Mouse (Mus musculus) MEL (cell line): ENCODE results near the gene Zdhhc14. TPM values are rescaled to one million over a fixed set of nuclear protein-coding genes. Genes with fewer than 3 reads are reported as not detected.

ENCODE experiments used
- DNase-seq: peaks from one replicate; pipeline ENCODE4 v3.0.0; 2011; ENCODE audit warnings: low read depth, low spot score
- H3K27ac ChIP-seq: 2 replicates; pipeline ENCODE4 v1.5.1; 2012; ENCODE audit warnings: low read depth, mild to moderate bottlenecking, control low read depth, low read length, moderate library complexity; ENCODE audit not compliant: control insufficient read depth
- H3K27me3 ChIP-seq, 2 experiments: fragments of 150-350 bp in 1 of 2; sonication (generic) in 1 of 2; 2 replicates each; pipeline ENCODE4 v1.6.1; 2012; ENCODE audit warnings: low read length in 2 of 2, mild to moderate bottlenecking in 2 of 2, improper control_type of control experiment in 1 of 2, moderate library complexity in 1 of 2; ENCODE audit not compliant: insufficient read depth in 2 of 2, control insufficient read depth in 1 of 2
- H3K36me3 ChIP-seq, 2 experiments: 2 replicates each; pipeline ENCODE4 v1.6.1; 2012 to 2014; ENCODE audit warnings: low read length in 2 of 2, improper control_type of control experiment in 1 of 2, inconsistent platforms in 1 of 2, mild to moderate bottlenecking in 1 of 2; ENCODE audit not compliant: insufficient read depth in 2 of 2, control insufficient read depth in 1 of 2
- H3K4me1 ChIP-seq, 2 experiments: fragments of 150-350 bp in 1 of 2; sonication (generic) in 1 of 2; 2 replicates each; pipeline ENCODE4 v1.6.1; 2012; ENCODE audit warnings: low read length in 2 of 2, improper control_type of control experiment in 1 of 2, mild to moderate bottlenecking in 1 of 2; ENCODE audit not compliant: insufficient read depth in 2 of 2, control insufficient read depth in 1 of 2
- H3K4me3 ChIP-seq, 2 experiments: fragments of 150-350 bp in 1 of 2; sonication (generic) in 1 of 2; 2 replicates each; pipeline ENCODE4 v1.5.1; 2012; ENCODE audit warnings: low read depth in 2 of 2, low read length in 2 of 2, mild to moderate bottlenecking in 2 of 2, moderate library complexity in 2 of 2, control low read depth in 1 of 2, improper control_type of control experiment in 1 of 2; ENCODE audit not compliant: control insufficient read depth in 1 of 2, insufficient read depth in 1 of 2
- H3K79me2 ChIP-seq: 2 replicates; pipeline ENCODE4 v1.6.1; 2012; ENCODE audit warnings: mild to moderate bottlenecking, low read length, moderate library complexity; ENCODE audit not compliant: control insufficient read depth, poor library complexity, insufficient read depth
- H3K9ac ChIP-seq: 2 replicates; pipeline ENCODE4 v1.6.1; 2012; ENCODE audit warnings: low read depth, mild to moderate bottlenecking, control low read depth, low read length, moderate library complexity; ENCODE audit not compliant: control insufficient read depth, poor library complexity, severe bottlenecking
- H3K9me3 ChIP-seq: fragments of 150-350 bp; sonication (generic); replicated peaks from 2 replicates; pipeline ENCODE4 v1.6.1; 2012; ENCODE audit warnings: mild to moderate bottlenecking, low read length, improper control_type of control experiment, moderate library complexity; ENCODE audit not compliant: insufficient read depth
- BHLHE40 ChIP-seq: IDR thresholded peaks from 2 replicates; pipeline ENCODE4 v1.6.1; 2012; ENCODE audit warnings: low read depth, mild to moderate bottlenecking, inconsistent platforms, low read length, improper control_type of control experiment, borderline replicate concordance
- CHD1 ChIP-seq: IDR thresholded peaks from 2 replicates; pipeline ENCODE4 v1.6.1; 2012; ENCODE audit warnings: low read depth, mild to moderate bottlenecking, inconsistent platforms, low read length, improper control_type of control experiment
- E2F4 ChIP-seq: IDR thresholded peaks from 2 replicates; pipeline ENCODE4 v1.6.1; 2011; ENCODE audit warnings: low read depth, low read length, improper control_type of control experiment, borderline replicate concordance
- ELF1 ChIP-seq: IDR thresholded peaks from 2 replicates; pipeline ENCODE4 v1.6.1; 2014; ENCODE audit warnings: low read depth, mild to moderate bottlenecking, inconsistent platforms, low read length, improper control_type of control experiment, moderate library complexity
- ETS1 ChIP-seq: IDR thresholded peaks from 2 replicates; pipeline ENCODE4 v1.6.1; 2012; ENCODE audit warnings: low read depth, mild to moderate bottlenecking, inconsistent platforms, low read length, improper control_type of control experiment, moderate library complexity
- GABPA ChIP-seq: IDR thresholded peaks from 2 replicates; pipeline ENCODE4 v1.6.1; 2012; ENCODE audit warnings: low read depth, mild to moderate bottlenecking, inconsistent platforms, low read length, improper control_type of control experiment, moderate library complexity
- GATA1 ChIP-seq: IDR thresholded peaks from 2 replicates; pipeline ENCODE4 v1.6.1; 2011; ENCODE audit warnings: low read depth, low read length, improper control_type of control experiment
- HCFC1 ChIP-seq: IDR thresholded peaks from 2 replicates; pipeline ENCODE4 v1.6.1; 2012; ENCODE audit warnings: low read depth, mild to moderate bottlenecking, inconsistent platforms, low read length, improper control_type of control experiment, moderate library complexity
- JUND ChIP-seq: IDR thresholded peaks from 2 replicates; pipeline ENCODE4 v1.6.1; 2011; ENCODE audit warnings: low read depth, mild to moderate bottlenecking, improper control_type of control experiment, low read length
- MAFK ChIP-seq: IDR thresholded peaks from 2 replicates; pipeline ENCODE4 v1.6.1; 2011; ENCODE audit warnings: low read depth, mild to moderate bottlenecking, low read length, improper control_type of control experiment, borderline replicate concordance
- MAX ChIP-seq: IDR thresholded peaks from 2 replicates; pipeline ENCODE4 v1.6.1; 2011; ENCODE audit warnings: low read length, improper control_type of control experiment
- MEF2A ChIP-seq: IDR thresholded peaks from 2 replicates; pipeline ENCODE4 v1.6.1; 2014; ENCODE audit warnings: low read depth, mild to moderate bottlenecking, inconsistent platforms, low read length, improper control_type of control experiment; ENCODE audit not compliant: poor library complexity, insufficient replicate concordance, severe bottlenecking; ENCODE audit errors: extremely low read depth
- MXI1 ChIP-seq: IDR thresholded peaks from 2 replicates; pipeline ENCODE4 v1.6.1; 2011; ENCODE audit warnings: mild to moderate bottlenecking, low read depth, low read length, improper control_type of control experiment
- NELFE ChIP-seq: IDR thresholded peaks from 2 replicates; pipeline ENCODE4 v1.6.1; 2011; ENCODE audit warnings: low read depth, low read length, improper control_type of control experiment
- POLR2A ChIP-seq, 2 experiments: IDR thresholded peaks; 2 replicates each; pipeline ENCODE4 v1.6.1; 2011 to 2012; ENCODE audit warnings: low read length in 2 of 2, mild to moderate bottlenecking in 2 of 2, control low read depth in 1 of 2, improper control_type of control experiment in 1 of 2, low read depth in 1 of 2, moderate library complexity in 1 of 2; ENCODE audit not compliant: control insufficient read depth in 1 of 2, insufficient read depth in 1 of 2, poor library complexity in 1 of 2
- TBP ChIP-seq: IDR thresholded peaks from 2 replicates; pipeline ENCODE4 v1.8.0; 2011; ENCODE audit warnings: low read depth, low read length, improper control_type of control experiment
- UBTF ChIP-seq: IDR thresholded peaks from 2 replicates; pipeline ENCODE4 v1.6.1; 2012; ENCODE audit warnings: low read depth, mild to moderate bottlenecking, inconsistent platforms, low read length, improper control_type of control experiment, moderate library complexity, borderline replicate concordance; ENCODE audit not compliant: insufficient read depth
- USF1 ChIP-seq: IDR thresholded peaks from 2 replicates; pipeline ENCODE4 v1.6.1; 2014; ENCODE audit warnings: low read depth, mild to moderate bottlenecking, inconsistent platforms, low read length, improper control_type of control experiment, moderate library complexity
- ZC3H11A ChIP-seq: IDR thresholded peaks from 2 replicates; pipeline ENCODE4 v1.6.1; 2012; ENCODE audit warnings: low read depth, mild to moderate bottlenecking, inconsistent platforms, low read length, improper control_type of control experiment
- polyA plus RNA-seq, 2 experiments: library from polyadenylated mRNA; stranded (reverse) in 1 of 2; unstranded in 1 of 2; fragments of >175 nt in 1 of 2; fragments of >200 nt in 1 of 2; gene quantifications; 2 replicates each; pipeline versions ENCODE4 v1.2.1 to v1.2.4; 2012; ENCODE audit warnings: low replicate concordance in 2 of 2, low read depth in 1 of 2; ENCODE audit not compliant: insufficient read length in 2 of 2, insufficient read depth in 1 of 2, missing spikeins in 1 of 2
- total RNA-seq: library from RNA; depleted of rRNA; stranded (reverse); fragments of 300-350 nt; gene quantifications from 2 replicates; pipeline ENCODE4 v1.2.3, GENCODE M21; 2012

Gene Zdhhc14
- total and polyA plus RNA-seq, 3 experiments: 3.4 to 4.9 TPM; not detected in 1

DNA sequence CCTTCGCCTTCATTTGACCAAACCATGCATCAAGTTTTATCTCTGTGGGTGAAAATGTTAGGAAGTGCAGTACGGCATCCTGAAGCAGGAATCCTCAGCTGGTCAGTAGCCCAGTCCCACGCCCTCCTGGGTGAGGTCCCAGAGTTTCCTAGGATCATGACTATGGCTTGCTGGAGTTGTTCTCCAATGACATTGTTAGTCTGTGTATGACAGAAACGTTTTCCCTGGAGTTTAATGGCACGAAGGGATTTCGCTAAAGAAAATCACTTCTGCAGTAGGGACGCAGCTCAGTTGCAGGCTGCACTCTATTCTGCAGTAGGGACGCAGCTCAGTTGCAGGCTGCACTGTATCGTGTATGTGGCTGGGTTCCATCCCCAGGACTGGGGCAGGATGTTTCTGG, 161.6 kb downstream of the Zdhhc14 start:
- no peaks in the 10 kb centered on the region for H3K9me3 ChIP-seq
- peaks cover 7 to 14% of the 10 kb centered on the region in 2 experiments for H3K4me1 ChIP-seq
- no peak overlapping the region for H3K4me3 ChIP-seq
- TF ChIP-seq BHLHE40: no peak
- no peak for TF ChIP-seq GATA1
- no peaks in the 10 kb centered on the region for H3K79me2 ChIP-seq
- no peak overlapping the region for H3K9ac ChIP-seq
- no peak for DNase-seq
- no peak overlapping the region for H3K27ac ChIP-seq
- H3K27me3 ChIP-seq: no peaks in the 10 kb centered on the region
- H3K36me3 ChIP-seq: peaks cover 0 to 13% of the 10 kb centered on the region in 2 experiments; a peak in 2 of 4 replicates

- no peaks in the 10 kb centered on the region for H3K79me2 ChIP-seq
- no peaks in the 10 kb centered on the region for H3K27me3 ChIP-seq
- no peak for DNase-seq
These were observed 163.2 kb downstream of the Zdhhc14 start for GRCm38 (mm10) chr17:5655536-5655935.

GRCm38 (mm10) chr17:5660317-5661080, 168.1 kb downstream of the Zdhhc14 start:
- DNase-seq: no peak

More at GRCm38 (mm10) chr17:5655536-5655935, 163.2 kb downstream of the Zdhhc14 start:
- Histone ChIP-seq H3K4me3 (no peak overlapping the region), H3K9ac (no peak overlapping the region), H3K4me1 (peaks cover 4 to 9% of the 10 kb centered on the region in 2 experiments), H3K36me3 (peaks cover 0 to 7% of the 10 kb centered on the region in 2 experiments; a peak in 2 of 4 replicates), H3K27ac (no peak overlapping the region)
- no peak for TF ChIP-seq UBTF
- no peak for TF ChIP-seq MAFK
- TF ChIP-seq JUND: no peak
- TF ChIP-seq GATA1: no peak
- no peak for TF ChIP-seq MAX
- TF ChIP-seq ELF1: no peak
- no peak for TF ChIP-seq USF1
- TF ChIP-seq NELFE: no peak
- TF ChIP-seq ZC3H11A: no peak
- no peak for TF ChIP-seq BHLHE40
- no peak for TF ChIP-seq HCFC1
- no peak for TF ChIP-seq POLR2A (IDR thresholded peaks at IDR 0.05; ENCODE audit: control insufficient read depth in 1 of 2, insufficient read depth in 1 of 2, low read depth in 1 of 2, low read length in 2 of 2, poor library complexity in 1 of 2)
- no peak for TF ChIP-seq TBP
- no peak for TF ChIP-seq GABPA
- TF ChIP-seq ETS1: no peak
- TF ChIP-seq CHD1: no peak
- TF ChIP-seq, all 39 proteins: peak for 0
- no peaks in the 10 kb centered on the region for H3K9me3 ChIP-seq

More at GRCm38 (mm10) chr17:5660317-5661080, 168.1 kb downstream of the Zdhhc14 start:
- H3K36me3 ChIP-seq: no peaks in the 10 kb centered on the region
- no peak overlapping the region for H3K27ac ChIP-seq
- H3K4me1 ChIP-seq: no peaks in the 10 kb centered on the region
- TF ChIP-seq MAFK: no peak
- no peak for TF ChIP-seq E2F4
- no peak for TF ChIP-seq MXI1
- TF ChIP-seq MEF2A: no peak
- no peak overlapping the region for H3K4me3 ChIP-seq
- H3K9ac ChIP-seq: no peak overlapping the region
- no peaks in the 10 kb centered on the region for H3K9me3 ChIP-seq
- H3K79me2 ChIP-seq: no peaks in the 10 kb centered on the region
- H3K27me3 ChIP-seq: no peaks in the 10 kb centered on the region
